Comparison of ENCODE assay signal across 27 mouse cellular contexts in the genomic region with DNA sequence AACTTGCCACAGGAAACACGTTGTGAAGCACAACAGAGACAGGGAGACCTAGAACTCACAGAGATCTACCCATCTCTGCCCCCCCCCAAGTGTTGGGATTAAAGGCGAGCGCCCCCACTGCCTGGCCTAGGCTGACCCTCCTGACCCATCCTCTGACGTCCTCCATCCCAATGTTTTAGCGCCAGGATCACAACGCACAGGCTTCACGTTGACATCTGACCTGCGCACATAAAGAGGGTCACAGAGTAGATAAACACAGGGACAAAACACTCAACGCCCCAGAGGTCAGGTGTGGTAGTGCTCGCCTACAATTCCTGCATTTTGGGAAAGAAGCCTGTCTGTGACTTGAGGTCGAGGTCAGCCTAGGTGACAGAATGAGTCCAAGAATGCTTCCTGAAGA.
"Had no signal": no experiment of that assay in that cellular context is flagged by ENCODE, and none has a peak within 500 bp of the region (broad histone marks: within the 10 kb centered on the region; RNA-seq: fewer than 3 reads in every experiment).

No protein-coding gene starts in this region.

- H3K27ac ChIP-seq: embryonic facial prominence, embryonic 10.5 days; embryonic facial prominence, embryonic 12.5 days; embryonic facial prominence, embryonic 13.5 days; embryonic facial prominence, embryonic 15.5 days; forebrain, embryonic 10.5 days; forebrain, embryonic 12.5 days; forebrain, embryonic 13.5 days; forebrain, embryonic 15.5 days; gastrocnemius, adult 2 months; heart, adult 2 months had no signal

- H3K4me2 ChIP-seq: embryonic facial prominence, embryonic 12.5 days; embryonic facial prominence, embryonic 13.5 days; embryonic facial prominence, embryonic 15.5 days; forebrain, embryonic 12.5 days; forebrain, embryonic 13.5 days; forebrain, embryonic 15.5 days had no signal

- H3K4me1 ChIP-seq: embryonic facial prominence, embryonic 10.5 days; embryonic facial prominence, embryonic 12.5 days; embryonic facial prominence, embryonic 13.5 days; embryonic facial prominence, embryonic 15.5 days; forebrain, embryonic 10.5 days; forebrain, embryonic 12.5 days; forebrain, embryonic 13.5 days; forebrain, embryonic 15.5 days had no signal

- H3K27me3 ChIP-seq: embryonic facial prominence, embryonic 12.5 days; embryonic facial prominence, embryonic 13.5 days; embryonic facial prominence, embryonic 15.5 days; forebrain, embryonic 12.5 days; forebrain, embryonic 13.5 days; forebrain, embryonic 15.5 days had no signal

- H3K9ac ChIP-seq: embryonic facial prominence, embryonic 12.5 days; embryonic facial prominence, embryonic 13.5 days; embryonic facial prominence, embryonic 15.5 days; forebrain, embryonic 12.5 days; forebrain, embryonic 13.5 days; forebrain, embryonic 15.5 days; forebrain, postnatal 0 days had no signal

- H3K4me3 ChIP-seq: embryonic facial prominence, embryonic 10.5 days; embryonic facial prominence, embryonic 12.5 days; embryonic facial prominence, embryonic 13.5 days; embryonic facial prominence, embryonic 15.5 days; erythroblast, embryonic 14.5 days; forebrain, embryonic 10.5 days; forebrain, embryonic 12.5 days; forebrain, embryonic 13.5 days; forebrain, embryonic 15.5 days; gastrocnemius, adult 2 months; heart, adult 2 months had no signal

- DNase-seq: cerebellum, adult 8-10 months; cerebellum, adult 9-10 months; cerebellum, adult 9-11 months; cerebellum, postnatal 10 days; cerebellum, postnatal 14 days; cerebellum, postnatal 25 days; cerebellum, postnatal 36 days; embryo, embryonic 11 days; forebrain, postnatal 0 days; gastrocnemius, adult 2 months; gastrocnemius, postnatal 10 days; gastrocnemius, postnatal 14 days; gastrocnemius, postnatal 25 days; gastrocnemius, postnatal 36 days; heart, adult 18-20 months; heart, adult 2 months had no signal

- ATAC-seq: forebrain, embryonic 13.5 days; forebrain, embryonic 14.5 days; forebrain, embryonic 15.5 days; forebrain, embryonic 16.5 days; forebrain, postnatal 0 days had no signal

- H3K9me3 ChIP-seq: embryonic facial prominence, embryonic 10.5 days; embryonic facial prominence, embryonic 12.5 days; embryonic facial prominence, embryonic 13.5 days; embryonic facial prominence, embryonic 15.5 days; forebrain, embryonic 10.5 days; forebrain, embryonic 12.5 days; forebrain, embryonic 13.5 days; forebrain, embryonic 15.5 days had no signal
